Mouse (Mus musculus) heart, postnatal 0 days (tissue): ENCODE data around the gene Ugt1a6b. TPM values are rescaled to one million over a fixed set of nuclear protein-coding genes. Genes with fewer than 3 reads are reported as not detected.
"Not testable (repeated sequence)": the region's sequence is repeated elsewhere in the genome, so short reads cannot be mapped to it uniquely, and the experiment has no call there.

ENCODE experiments used
- ATAC-seq: fragments of 200-750 bp; cut with Nextera tagmentation; 2 replicates; pipeline ENCODE4 v1.8.0; 2017; ENCODE audit warnings: low read depth, moderate number of reproducible peaks, moderate library complexity; ENCODE audit not compliant: insufficient read depth
- DNase-seq: peaks from one replicate; pipeline ENCODE4 v3.0.0-alpha.2; 2016; ENCODE audit warnings: low spot score
- H3K27ac ChIP-seq: fragments of 300-500 bp; sonication (generic); 2 replicates; pipeline ENCODE4 v1.5.1; 2014; ENCODE audit warnings: low read depth, mild to moderate bottlenecking
- H3K27me3 ChIP-seq: fragments of 300-500 bp; sonication (generic); 2 replicates; pipeline ENCODE4 v1.6.1; 2014; ENCODE audit warnings: low read length, mixed read lengths; ENCODE audit not compliant: control insufficient read depth, insufficient read depth
- H3K36me3 ChIP-seq: fragments of 300-500 bp; sonication (generic); replicated peaks from 2 replicates; pipeline ENCODE4 v1.6.1; 2014; ENCODE audit warnings: low read length, mixed read lengths; ENCODE audit not compliant: control insufficient read depth, insufficient read depth
- H3K4me1 ChIP-seq: fragments of 300-500 bp; sonication (generic); 2 replicates; pipeline ENCODE4 v1.6.1; 2014; ENCODE audit warnings: antibody characterized with exemption; ENCODE audit not compliant: control insufficient read depth, insufficient read depth
- H3K4me2 ChIP-seq: fragments of 300-500 bp; sonication (generic); 2 replicates; pipeline ENCODE4 v1.6.1; 2014; ENCODE audit warnings: low read depth, mild to moderate bottlenecking, low read length, moderate library complexity
- H3K4me3 ChIP-seq: fragments of 300-500 bp; sonication (generic); 2 replicates; pipeline ENCODE4 v1.5.1; 2014; ENCODE audit warnings: low read depth, low read length
- H3K9ac ChIP-seq: fragments of 300-500 bp; sonication (generic); replicated peaks from 2 replicates; pipeline ENCODE4 v1.6.1; 2014; ENCODE audit warnings: low read depth, low read length, mixed read lengths
- H3K9me3 ChIP-seq: fragments of 300-500 bp; sonication (generic); replicated peaks from 2 replicates; pipeline ENCODE4 v1.6.1; 2016; ENCODE audit warnings: low read length; ENCODE audit not compliant: control insufficient read depth
- CTCF ChIP-seq: IDR thresholded peaks from 2 replicates; pipeline ENCODE4 v1.5.1; 2016; ENCODE audit warnings: antibody characterized with exemption, control low read depth, low read depth
- EP300 ChIP-seq: IDR thresholded peaks from 2 replicates; pipeline ENCODE4 v1.6.1; 2016; ENCODE audit warnings: antibody characterized with exemption, low read depth
- WGBS: fragments of 180-500 bp; shearing (Covaris S2); extraction: QIAGEN DNeasy Blood & Tissue Kit; methylation state at CpG from one replicate; pipeline ENCODE4 v1.1.7; 2014; 5-methylcytosine and 5-hydroxymethylcytosine counted together
- polyA plus RNA-seq: library from polyadenylated mRNA; unstranded; fragments of >200 nt; fragmentation: Nextera tagmentation; extraction: Ambion mirVana; gene quantifications from 2 replicates; pipeline ENCODE4 v1.2.1, GENCODE M21; 2015
- total RNA-seq: library from RNA; depleted of rRNA; stranded (reverse); fragments of >200 nt; gene quantifications from 2 replicates; pipeline ENCODE4 v1.2.3, GENCODE M21; 2014; ENCODE audit warnings: low replicate concordance

Gene Ugt1a6b
- total and polyA plus RNA-seq, 2 experiments from 2014 or later, result 0.19 TPM; not detected in 1

DNA sequence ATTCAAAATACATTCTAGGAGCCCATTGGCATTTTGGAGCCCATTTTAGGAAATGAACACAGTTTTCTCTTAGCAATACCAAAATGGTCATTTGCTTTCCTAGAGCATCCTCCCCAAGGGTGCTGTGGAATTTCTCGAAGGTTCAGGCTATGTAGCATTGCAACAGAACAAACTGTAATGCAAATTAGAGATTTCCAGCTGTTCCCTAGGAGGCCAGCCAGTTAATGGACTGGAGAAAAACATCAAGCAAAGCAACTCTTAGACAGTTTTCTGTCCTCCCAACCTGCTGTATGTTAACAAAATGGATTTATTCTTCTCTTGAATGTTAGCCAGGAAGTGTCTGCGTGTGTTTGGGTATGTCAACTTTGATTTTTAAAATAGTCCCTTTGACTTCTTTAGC lies 33.6 kb downstream of the Ugt1a6b start:
- Histone ChIP-seq H3K36me3 (no peaks in the 10 kb centered on the region), H3K27ac (no peak overlapping the region), H3K4me1 (no peaks in the 10 kb centered on the region), H3K9me3 (no peaks in the 10 kb centered on the region), H3K4me2 (no peak overlapping the region), H3K27me3 (no peaks in the 10 kb centered on the region), H3K4me3 (no peak overlapping the region), H3K9ac (no peak overlapping the region)
- ATAC-seq, result no peak
- no peak for DNase-seq
- no peak for TF ChIP-seq CTCF
- TF ChIP-seq EP300, result no peak
- WGBS, result 67% methylated on average over 2 of the region's 2 CpGs

- Histone ChIP-seq H3K4me2 (no peak overlapping the region), H3K36me3 (no peaks in the 10 kb centered on the region), H3K4me3 (no peak overlapping the region), H3K4me1 (no peaks in the 10 kb centered on the region), H3K9ac (no peak overlapping the region), H3K27ac (no peak overlapping the region), H3K9me3 (no peaks in the 10 kb centered on the region), H3K27me3 (no peaks in the 10 kb centered on the region)
- DNase-seq, result no peak
- no peak for ATAC-seq
- WGBS, result 81% methylated on average over 3 of the region's 3 CpGs
- no peak for TF ChIP-seq EP300
- TF ChIP-seq CTCF, result no peak
Observed at GRCm38 (mm10) chr1:88137264-88137663, 34.2 kb downstream of the Ugt1a6b start.

- 81% methylated on average over 1 of the region's 1 CpGs for WGBS
- H3K27ac ChIP-seq, result no peak overlapping the region
- no peak overlapping the region for H3K4me2 ChIP-seq
- H3K9ac ChIP-seq, result no peak overlapping the region
- H3K4me1 ChIP-seq, result no peaks in the 10 kb centered on the region
- no peak overlapping the region for H3K4me3 ChIP-seq
- TF ChIP-seq EP300 (no peak), CTCF (no peak)
- no peaks in the 10 kb centered on the region for H3K27me3 ChIP-seq
- H3K36me3 ChIP-seq, result no peaks in the 10 kb centered on the region
- DNase-seq, result no peak
- H3K9me3 ChIP-seq, result no peaks in the 10 kb centered on the region
- no peak for ATAC-seq
Observed at GRCm38 (mm10) chr1:88138145-88138544, 35.1 kb downstream of the Ugt1a6b start.

- H3K27me3 ChIP-seq, H3K4me2 ChIP-seq, H3K4me1 ChIP-seq, H3K9me3 ChIP-seq, H3K9ac ChIP-seq, H3K36me3 ChIP-seq, DNase-seq, H3K27ac ChIP-seq, H3K4me3 ChIP-seq, ATAC-seq: not testable (repeated sequence)
- WGBS, result 47% methylated on average over 1 of the region's 1 CpGs
Observed at GRCm38 (mm10) chr1:88140492-88140891, 37.4 kb downstream of the Ugt1a6b start.

- TF ChIP-seq CTCF, result peak; percentile 34; the same call in 1 of the 2 replicates
- H3K27me3 ChIP-seq, H3K27ac ChIP-seq, H3K36me3 ChIP-seq, DNase-seq, H3K4me3 ChIP-seq, H3K4me2 ChIP-seq, ATAC-seq, H3K9me3 ChIP-seq, H3K9ac ChIP-seq, H3K4me1 ChIP-seq: not testable (repeated sequence)
- WGBS, result 3% methylated on average over 5 of the region's 5 CpGs
Observed at GRCm38 (mm10) chr1:88143966-88144675, 41.1 kb downstream of the Ugt1a6b start.

GRCm38 (mm10) chr1:88145278-88145677 lies 42.2 kb downstream of the Ugt1a6b start:
- not testable (repeated sequence) for H3K4me2 ChIP-seq, H3K27me3 ChIP-seq, H3K36me3 ChIP-seq, H3K9me3 ChIP-seq, H3K4me3 ChIP-seq, DNase-seq, ATAC-seq, H3K27ac ChIP-seq, H3K4me1 ChIP-seq, H3K9ac ChIP-seq
- 57% methylated on average over 2 of the region's 2 CpGs for WGBS
